Comparison of ENCODE assay signal across 26 mouse cellular contexts in the genomic region with DNA sequence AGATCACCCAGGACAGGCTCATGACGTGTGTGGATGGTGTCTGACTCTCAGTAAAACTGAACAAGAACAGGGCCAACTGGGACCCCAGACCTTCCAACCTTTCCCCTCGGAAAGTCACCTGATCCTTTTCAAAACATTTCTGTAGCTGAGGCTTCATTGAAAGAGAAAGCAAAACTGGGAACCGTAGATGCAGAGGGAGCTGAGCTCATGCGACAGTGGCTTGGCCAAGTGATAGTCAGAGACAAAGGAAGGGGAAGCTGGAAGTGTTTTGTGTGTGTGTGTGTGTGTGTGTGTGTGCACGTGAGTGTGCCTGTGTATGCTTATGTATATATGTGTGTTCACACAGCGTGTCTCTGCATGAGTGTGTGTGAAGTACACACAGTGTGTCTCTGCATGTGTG. TPM values are rescaled to one million over a fixed set of nuclear protein-coding genes. Genes with fewer than 3 reads are reported as not detected.
DNase-seq lines count a peak whose midpoint lies in the region; ATAC-seq and TF ChIP-seq lines count a peak whose summit lies in the region.
"Had no signal": no experiment of that assay in that cellular context is flagged by ENCODE, and none has a peak within 500 bp of the region (broad histone marks: within the 10 kb centered on the region; RNA-seq: fewer than 3 reads in every experiment).

No protein-coding gene starts in this region.

- H3K9me3 ChIP-seq in kidney, embryonic 14.5 days (ENCODE audit: control insufficient read depth, low read length), result no peaks in the 10 kb centered on the region
- H3K9me3 ChIP-seq in embryonic facial prominence, embryonic 12.5 days, result no peaks in the 10 kb centered on the region
- H3K9me3 ChIP-seq: embryonic facial prominence, embryonic 15.5 days; heart, embryonic 10.5 days; heart, embryonic 13.5 days; hindbrain, embryonic 12.5 days; hindbrain, embryonic 15.5 days had no signal

- H3K4me3 ChIP-seq in kidney, embryonic 14.5 days (ENCODE audit: low read length), result no peak overlapping the region
- H3K4me3 ChIP-seq in bone marrow macrophage, adult 2 months (ENCODE audit: insufficient read depth, low read length), result peak overlapping the region; percentile 28
- H3K4me3 ChIP-seq in embryonic facial prominence, embryonic 12.5 days, result no peak overlapping the region
- H3K4me3 ChIP-seq: embryonic facial prominence, embryonic 15.5 days; heart, adult 2 months; heart, embryonic 10.5 days; heart, embryonic 13.5 days; hindbrain, embryonic 12.5 days; hindbrain, embryonic 15.5 days had no signal

- 42% methylated on average over 6 of the region's 6 CpGs for whole genome bisulfite sequencing in kidney, embryonic 14.5 days
- WGBS in embryonic facial prominence, embryonic 12.5 days, result 48% methylated on average over 6 of the region's 6 CpGs

- no peak for TF ChIP-seq CTCF in bone marrow macrophage, adult 2 months (IDR thresholded peaks at IDR 0.05; ENCODE audit: low read depth, low read length)

- DNase-seq in kidney, postnatal 25 days, result no peak
- DNase-seq in left cerebral cortex, adult 9 months (ENCODE audit: low spot score in 2 of 2), result no peak
- no peak for DNase-seq in cerebellum, postnatal 10 days
- DNase-seq: adrenal gland, adult 8-10 months; adrenal gland, postnatal 25 days; cerebellum, adult 18-20 months; cerebellum, adult 9-10 months; cerebellum, postnatal 25 days; embryo, embryonic 11 days; forebrain, postnatal 0 days; gastrocnemius, postnatal 25 days; heart, adult 2 months; heart, postnatal 14 days; heart, postnatal 4 days had no signal

- H3K4me1 ChIP-seq in kidney, embryonic 14.5 days (ENCODE audit: control insufficient read depth, insufficient read depth, low read length), result no peaks in the 10 kb centered on the region
- peaks cover 3% of the 10 kb centered on the region for H3K4me1 ChIP-seq in bone marrow macrophage, adult 2 months (ENCODE audit: control insufficient read depth, insufficient read depth, low read length)
- 0 out of 2 replicates have a peak, but pooled peaks cover 7% of the 10 kb centered on the region for H3K4me1 ChIP-seq in embryonic facial prominence, embryonic 12.5 days
- H3K4me1 ChIP-seq: heart, embryonic 10.5 days; heart, embryonic 13.5 days; hindbrain, embryonic 12.5 days; hindbrain, embryonic 15.5 days had no signal

- no peak overlapping the region for H3K4me2 ChIP-seq in kidney, embryonic 14.5 days (replicated peaks; ENCODE audit: low read depth, low read length)
- no peak overlapping the region for H3K4me2 ChIP-seq in embryonic facial prominence, embryonic 12.5 days (replicated peaks)
- H3K4me2 ChIP-seq: embryonic facial prominence, embryonic 15.5 days; heart, embryonic 13.5 days; hindbrain, embryonic 12.5 days; hindbrain, embryonic 15.5 days had no signal

- H3K27ac ChIP-seq in kidney, embryonic 14.5 days (ENCODE audit: low read depth, low read length), result no peak overlapping the region
- no peak overlapping the region for H3K27ac ChIP-seq in bone marrow macrophage, adult 2 months (ENCODE audit: insufficient read depth, low read depth, low read length)
- no peak overlapping the region for H3K27ac ChIP-seq in embryonic facial prominence, embryonic 12.5 days
- H3K27ac ChIP-seq: embryonic facial prominence, embryonic 15.5 days; heart, adult 2 months; heart, embryonic 10.5 days; heart, embryonic 13.5 days; hindbrain, embryonic 12.5 days; hindbrain, embryonic 15.5 days had no signal

- no peaks in the 10 kb centered on the region for H3K36me3 ChIP-seq in kidney, embryonic 14.5 days (ENCODE audit: control insufficient read depth, insufficient read depth, low read length)
- no peaks in the 10 kb centered on the region for H3K36me3 ChIP-seq in embryonic facial prominence, embryonic 12.5 days
- H3K36me3 ChIP-seq: embryonic facial prominence, embryonic 15.5 days; heart, embryonic 10.5 days; heart, embryonic 13.5 days; hindbrain, embryonic 12.5 days; hindbrain, embryonic 15.5 days had no signal

- no peak for TF ChIP-seq POLR2A in bone marrow macrophage, adult 2 months (IDR thresholded peaks at IDR 0.05; ENCODE audit: borderline replicate concordance, low read depth, low read length)

- no peak overlapping the region for H3K9ac ChIP-seq in kidney, embryonic 14.5 days (ENCODE audit: low read depth, low read length)
- H3K9ac ChIP-seq in embryonic facial prominence, embryonic 12.5 days, result no peak overlapping the region
- H3K9ac ChIP-seq: embryonic facial prominence, embryonic 15.5 days; forebrain, postnatal 0 days; heart, embryonic 13.5 days; hindbrain, embryonic 12.5 days; hindbrain, embryonic 15.5 days had no signal

- no peaks in the 10 kb centered on the region for H3K27me3 ChIP-seq in kidney, embryonic 14.5 days (ENCODE audit: control insufficient read depth, insufficient read depth, low read length)
- H3K27me3 ChIP-seq in embryonic facial prominence, embryonic 12.5 days, result no peaks in the 10 kb centered on the region
- H3K27me3 ChIP-seq: embryonic facial prominence, embryonic 15.5 days; hindbrain, embryonic 12.5 days; hindbrain, embryonic 15.5 days had no signal

- ATAC-seq in kidney, embryonic 14.5 days (ENCODE audit: low FRiP score, low TSS enrichment), result peak; percentile 43; the same call in 1 of the 2 replicates
- 0 out of 2 replicates have a peak, but pooled peaks have one; percentile 10 for ATAC-seq in embryonic facial prominence, embryonic 12.5 days (ENCODE audit: insufficient number of reproducible peaks, insufficient read depth, low FRiP score, low TSS enrichment)
- ATAC-seq in megakaryocyte progenitor cell, adult 5-6 weeks (replicated peaks; ENCODE audit: poor library complexity), result peak; percentile 34; the same call in 1 of the 2 replicates
- ATAC-seq: activated CD4-positive, CD25-positive, alpha-beta regulatory T cell, adult 4 months; forebrain, embryonic 14.5 days had no signal

RNA-seq across cellular contexts. Expression of a gene that starts 56.7 kb away (rescaled TPM):
- 0.83 and 1.4 TPM in 2 replicates for polyA plus RNA-seq in kidney, embryonic 14.5 days (2014; fragmentation: Nextera tagmentation; extraction: Ambion mirVana)
- 3.0 and 4.7 TPM in 2 replicates for polyA plus RNA-seq in bone marrow macrophage, adult 2 months (2012; ENCODE audit: insufficient read depth, insufficient read length, missing spikeins)
- polyA plus RNA-seq in embryonic facial prominence, embryonic 12.5 days (2016; fragmentation: Nextera tagmentation; extraction: Ambion mirVana), result 11.0 and 20.1 TPM in 2 replicates
- total RNA-seq in megakaryocyte progenitor cell, adult 5-6 weeks (2015), result not detected in 2 replicates
- not detected in 2 replicates for total RNA-seq in megakaryocyte progenitor cell, adult 5-6 weeks (2017)
- total RNA-seq: forebrain, postnatal 0 days had no signal
- polyA plus RNA-seq: activated CD4-positive, CD25-positive, alpha-beta regulatory T cell, adult 4 months; heart, embryonic 10.5 days had no signal

RNA-seq across cellular contexts. Expression of a gene that starts 59.9 kb away (rescaled TPM):
- 0.83 and 1.0 TPM in 2 replicates for polyA plus RNA-seq in kidney, embryonic 14.5 days (2014; fragmentation: Nextera tagmentation; extraction: Ambion mirVana)
- not detected in 2 replicates for polyA plus RNA-seq in bone marrow macrophage, adult 2 months (2012; ENCODE audit: insufficient read depth, insufficient read length, missing spikeins)
- polyA plus RNA-seq in embryonic facial prominence, embryonic 12.5 days (2016; fragmentation: Nextera tagmentation; extraction: Ambion mirVana), result 46.2 and 95.4 TPM in 2 replicates
- total RNA-seq in megakaryocyte progenitor cell, adult 5-6 weeks (2015), result not detected in 2 replicates
- not detected in 2 replicates for total RNA-seq in megakaryocyte progenitor cell, adult 5-6 weeks (2017)
- total RNA-seq: ES-E14; heart, postnatal 4 days had no signal
- polyA plus RNA-seq: activated CD4-positive, CD25-positive, alpha-beta regulatory T cell, adult 4 months; heart, embryonic 10.5 days had no signal

Comparison
In these comparisons a context has a peak if more than half of its experiments do, and no peak if none do; other contexts are left out.
1. RNA of a gene that starts 59.9 kb away (polyA plus RNA-seq): 46.2 to 95.4 TPM in embryonic facial prominence, embryonic 12.5 days; 0.83 to 1.0 TPM in kidney, embryonic 14.5 days and not detected in bone marrow macrophage, adult 2 months; every median in the first group is over 10 times any median in the second.
2. Peak in every context shown above with its lines, with median percentiles within 50 percentile points of each other: ATAC-seq.